Mouse (Mus musculus) testis, adult 2 months (tissue): ENCODE measurements around the gene Parl.

Source experiments
- CTCF ChIP-seq: fragments of 200-500 bp; IDR thresholded peaks from 2 replicates; pipeline ENCODE4 v1.5.1; 2012; ENCODE audit warnings: low read depth, mild to moderate bottlenecking, inconsistent platforms, low read length, moderate library complexity; ENCODE audit not compliant: control insufficient read depth, insufficient read depth, insufficient replicate concordance
- POLR2A ChIP-seq: fragments of 200-500 bp; IDR thresholded peaks from 2 replicates; pipeline ENCODE4 v1.6.1; 2012; ENCODE audit warnings: low read depth, mild to moderate bottlenecking, inconsistent platforms, low read length, moderate library complexity; ENCODE audit not compliant: control insufficient read depth

DNA sequence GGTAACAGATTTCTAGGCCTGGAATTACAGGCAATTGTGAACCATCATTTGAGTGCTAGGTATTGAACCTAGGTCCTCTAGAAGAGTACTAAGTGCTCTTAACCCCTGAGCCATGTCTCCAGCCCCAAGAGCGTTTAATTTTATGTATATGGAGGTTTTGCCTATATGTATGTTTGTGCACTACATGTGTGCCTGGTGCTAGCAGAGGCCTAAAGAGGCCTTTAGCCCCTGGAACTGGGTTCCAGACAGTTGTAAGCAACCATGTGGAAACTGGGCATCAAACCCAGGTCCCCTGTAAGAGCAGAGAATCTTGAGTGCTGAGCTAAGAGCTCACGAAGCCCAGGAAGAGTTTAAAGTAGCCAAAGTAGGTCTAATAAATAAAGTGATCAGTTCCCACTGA lies 2.1 kb downstream of the Parl start:
- TF ChIP-seq CTCF (no peak), POLR2A (no peak)
